Mouse (Mus musculus) lung, postnatal 14 days (tissue): ENCODE measurements around the gene F2rl1.

ENCODE experiments used
- DNase-seq: peaks from one replicate; pipeline ENCODE4 v3.0.0; 2021

Gene F2rl1

DNA sequence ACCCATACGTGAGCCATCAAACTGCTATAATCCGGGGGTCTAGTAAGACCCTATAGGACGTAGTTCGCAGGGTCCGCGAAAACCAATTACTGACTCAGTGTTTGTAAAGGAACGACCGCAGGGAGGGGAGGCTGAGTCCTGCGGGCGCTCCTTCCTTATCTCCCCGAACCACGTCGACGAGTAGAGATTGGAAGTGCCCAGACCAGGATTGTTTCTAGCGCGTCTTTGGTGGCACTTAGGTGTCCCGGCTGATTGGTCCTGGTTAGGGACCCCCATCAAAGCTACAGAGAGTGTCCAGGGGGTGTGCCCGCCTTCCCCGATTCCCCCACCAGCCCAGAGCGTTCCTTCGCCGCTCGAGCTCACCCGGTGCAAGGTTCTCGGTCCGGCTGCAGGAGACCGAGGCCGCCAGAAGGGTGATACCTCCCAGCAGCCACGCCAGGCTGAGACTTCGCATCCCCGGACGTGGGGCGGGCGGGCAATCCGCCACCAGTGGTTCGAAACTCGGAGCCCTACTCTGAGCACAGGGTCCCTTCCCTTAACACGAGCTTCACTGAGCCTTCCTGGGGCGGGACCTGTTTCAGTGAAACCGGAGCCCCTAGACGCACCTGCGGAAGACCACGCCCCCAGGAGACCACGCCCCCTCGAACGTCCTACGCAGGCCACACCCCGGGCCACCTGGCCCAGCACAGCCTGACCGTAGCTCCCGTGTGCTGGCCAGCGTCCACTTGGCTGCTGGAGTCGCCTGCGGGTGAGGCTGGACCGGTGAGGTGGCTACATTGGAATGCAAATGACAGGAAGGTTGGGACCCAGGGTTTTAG is at the start of gene F2rl1:
F2rl1 (minus strand) TSS at position 554 of the 818 bp plus-strand sequence.
- DNase-seq = peak; percentile 85

DNA sequence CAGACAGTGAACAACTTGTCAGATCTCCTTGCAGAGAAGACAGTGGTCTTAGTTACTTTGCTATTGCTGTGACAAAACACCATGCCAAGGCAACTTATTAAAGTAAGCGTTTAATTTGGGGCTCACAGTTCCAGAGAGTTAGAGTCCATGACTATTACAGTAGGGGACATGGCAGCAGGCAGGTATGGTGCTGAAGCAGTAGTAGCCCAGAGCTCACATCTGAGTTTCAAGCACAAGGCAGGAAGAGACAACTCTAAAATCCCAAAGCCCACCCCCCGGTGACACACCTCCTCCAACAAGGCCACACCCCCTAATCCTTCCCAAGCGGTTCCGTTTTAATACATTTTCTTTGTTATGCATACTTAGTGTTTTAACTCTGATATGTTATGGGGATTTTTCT is 45.9 kb upstream of the F2rl1 start:
- no peak for DNase-seq

GRCm38 (mm10) chr13:95569326-95569725 is 44.3 kb upstream of the F2rl1 start:
- no peak for DNase-seq

GRCm38 (mm10) chr13:95568336-95568735 is 43.3 kb upstream of the F2rl1 start:
- no peak for DNase-seq

- DNase-seq = no peak
These were observed 42.0 kb upstream of the F2rl1 start for GRCm38 (mm10) chr13:95566841-95567551.

- DNase-seq = peak; percentile 86
These were observed 38.7 kb upstream of the F2rl1 start for GRCm38 (mm10) chr13:95563693-95564092.

DNA sequence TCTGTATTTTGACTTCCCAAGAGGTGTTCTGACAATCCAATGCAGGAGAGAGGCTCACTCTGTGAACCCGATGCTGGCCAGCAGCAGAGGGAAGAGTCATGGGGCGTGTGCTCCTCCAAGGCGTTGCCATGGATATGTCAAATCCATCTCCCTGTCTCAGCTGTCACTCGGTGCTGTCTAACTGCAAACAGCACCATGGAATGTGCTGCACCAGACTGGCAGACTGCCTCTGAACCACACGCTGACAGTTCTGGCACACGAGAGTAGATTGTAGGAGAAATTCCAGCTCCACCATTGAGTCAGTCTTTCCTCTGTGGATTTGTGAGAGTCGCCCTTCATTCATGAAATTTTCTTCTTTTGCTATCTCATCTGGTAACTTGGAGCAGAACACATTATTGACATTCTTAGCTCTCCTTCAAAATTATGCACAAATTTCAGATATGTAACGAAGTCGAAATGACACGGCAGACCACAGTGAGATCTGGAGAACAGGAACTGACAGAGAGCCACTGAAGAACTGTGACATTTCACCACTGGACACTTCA is 38.1 kb upstream of the F2rl1 start:
- DNase-seq = no peak

- DNase-seq = no peak
These were observed 32.3 kb upstream of the F2rl1 start for GRCm38 (mm10) chr13:95557326-95557725.

- no peak for DNase-seq
These were observed 29.0 kb upstream of the F2rl1 start for GRCm38 (mm10) chr13:95553885-95554492.

GRCm38 (mm10) chr13:95550636-95551370 is 25.8 kb upstream of the F2rl1 start:
- no peak for DNase-seq

- DNase-seq = no peak
These were observed 24.4 kb upstream of the F2rl1 start for GRCm38 (mm10) chr13:95549421-95549820.

DNA sequence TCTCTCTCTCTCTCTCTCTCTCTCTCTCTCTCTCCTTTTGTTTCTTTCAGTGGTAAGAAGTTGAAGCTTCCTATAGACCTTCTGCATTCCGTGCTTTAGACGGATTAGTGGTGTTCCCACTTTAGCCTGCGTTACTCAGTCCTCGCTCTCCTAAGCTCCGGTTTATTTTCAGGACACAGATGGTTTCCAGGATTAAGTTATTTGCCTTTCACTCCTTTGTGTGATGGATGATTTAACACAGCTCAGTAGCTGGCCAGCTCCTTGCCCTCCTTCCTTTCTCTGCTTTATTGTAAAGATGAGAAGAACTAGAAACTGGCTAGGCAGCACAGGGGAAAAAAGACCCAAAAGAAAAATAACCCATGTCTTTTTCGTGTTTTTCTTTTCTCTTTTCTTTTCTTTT is 23.8 kb upstream of the F2rl1 start:
- DNase-seq = no peak

DNA sequence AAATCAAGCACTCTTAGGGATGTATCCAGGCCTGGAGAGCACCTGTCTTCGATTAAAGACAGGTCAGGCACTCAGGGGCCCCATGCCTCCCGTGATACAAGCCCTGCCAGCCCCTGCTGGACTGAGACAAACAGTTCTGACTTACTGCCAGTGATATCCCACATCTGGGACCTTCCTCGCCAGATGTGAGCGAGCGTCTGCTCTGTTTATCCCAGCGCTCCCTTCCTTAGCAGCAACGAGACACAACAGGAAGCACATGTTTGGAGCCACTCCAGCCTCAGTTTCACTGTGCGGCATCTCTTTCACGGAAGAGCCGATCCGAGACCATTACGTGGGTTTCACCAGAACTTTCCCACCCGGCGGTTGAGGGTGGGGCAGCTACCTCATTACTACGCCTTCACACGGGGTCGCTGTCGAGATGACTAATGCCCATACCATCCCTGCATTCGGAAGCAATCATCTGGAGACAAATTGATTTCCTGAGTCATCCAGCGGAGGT is 23.3 kb upstream of the F2rl1 start:
- peak; percentile 60 for DNase-seq

DNA sequence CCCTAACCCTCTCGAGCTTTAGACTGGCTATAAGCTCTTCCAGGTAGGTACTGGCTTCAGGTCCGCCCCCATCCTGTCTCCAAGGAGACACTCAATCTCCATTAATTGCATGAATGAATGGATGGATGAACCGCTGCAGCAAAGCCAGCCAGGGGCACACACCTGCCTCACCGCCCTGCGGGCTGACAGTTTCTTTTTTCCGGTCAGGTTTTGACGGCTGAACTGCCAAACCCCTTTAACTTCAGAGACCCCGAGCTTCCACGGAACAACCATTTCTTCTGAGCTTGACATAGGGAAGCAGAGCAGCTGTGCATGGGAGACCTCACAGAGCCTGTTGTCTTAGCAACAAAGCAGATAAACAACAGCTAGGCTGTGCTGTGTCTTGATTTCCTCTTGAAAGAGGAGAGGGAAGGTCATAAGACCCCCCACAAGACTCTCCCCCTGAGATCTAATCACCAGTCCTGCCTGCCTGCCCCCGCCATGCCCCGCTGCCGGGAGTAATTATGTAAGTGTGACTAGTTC is 22.1 kb upstream of the F2rl1 start:
- no peak for DNase-seq

GRCm38 (mm10) chr13:95546251-95546650 is 21.2 kb upstream of the F2rl1 start:
- no peak for DNase-seq

DNA sequence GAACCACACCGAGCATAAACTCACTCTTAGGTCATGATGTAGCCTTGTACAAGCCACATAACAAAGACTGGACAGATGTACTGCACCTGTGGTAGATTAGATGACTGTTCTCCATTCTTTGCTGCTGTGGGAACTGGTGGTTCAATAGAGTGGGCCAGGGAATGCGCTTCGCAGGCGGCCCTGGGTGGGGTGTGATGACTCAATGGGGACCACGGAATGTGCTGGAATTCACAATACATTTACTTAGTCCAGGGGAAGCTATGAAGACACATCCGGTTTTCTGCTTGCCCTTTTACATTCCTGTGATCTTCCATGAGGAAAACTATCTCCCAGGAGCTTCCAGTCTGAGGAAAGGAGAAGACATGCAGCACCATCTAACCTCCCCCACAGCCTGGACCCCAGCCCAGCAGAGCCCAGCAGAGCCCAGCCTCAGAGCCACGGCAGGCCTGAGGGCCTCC is 20.7 kb upstream of the F2rl1 start:
- no peak for DNase-seq

GRCm38 (mm10) chr13:95538021-95538420 is 13.0 kb upstream of the F2rl1 start:
- DNase-seq = no peak

DNA sequence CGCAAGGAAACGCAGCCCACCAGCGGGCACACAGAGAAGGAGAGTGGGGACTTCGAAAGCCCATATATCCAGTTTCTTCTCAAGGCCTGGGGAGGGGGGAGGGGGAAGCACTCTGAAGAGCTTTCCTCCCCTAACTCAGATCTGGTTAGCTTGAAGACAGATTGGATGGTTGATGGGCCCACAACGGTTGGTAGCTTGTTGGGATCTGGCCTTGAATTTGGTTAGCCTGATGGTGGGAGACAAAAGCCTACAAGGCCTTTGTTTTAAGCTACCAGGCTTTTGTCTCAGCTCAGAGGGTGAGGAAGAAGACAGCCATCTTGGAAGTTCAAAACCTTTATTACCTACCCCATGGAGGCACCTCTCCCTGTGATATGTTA is 11.1 kb upstream of the F2rl1 start:
- no peak for DNase-seq

DNA sequence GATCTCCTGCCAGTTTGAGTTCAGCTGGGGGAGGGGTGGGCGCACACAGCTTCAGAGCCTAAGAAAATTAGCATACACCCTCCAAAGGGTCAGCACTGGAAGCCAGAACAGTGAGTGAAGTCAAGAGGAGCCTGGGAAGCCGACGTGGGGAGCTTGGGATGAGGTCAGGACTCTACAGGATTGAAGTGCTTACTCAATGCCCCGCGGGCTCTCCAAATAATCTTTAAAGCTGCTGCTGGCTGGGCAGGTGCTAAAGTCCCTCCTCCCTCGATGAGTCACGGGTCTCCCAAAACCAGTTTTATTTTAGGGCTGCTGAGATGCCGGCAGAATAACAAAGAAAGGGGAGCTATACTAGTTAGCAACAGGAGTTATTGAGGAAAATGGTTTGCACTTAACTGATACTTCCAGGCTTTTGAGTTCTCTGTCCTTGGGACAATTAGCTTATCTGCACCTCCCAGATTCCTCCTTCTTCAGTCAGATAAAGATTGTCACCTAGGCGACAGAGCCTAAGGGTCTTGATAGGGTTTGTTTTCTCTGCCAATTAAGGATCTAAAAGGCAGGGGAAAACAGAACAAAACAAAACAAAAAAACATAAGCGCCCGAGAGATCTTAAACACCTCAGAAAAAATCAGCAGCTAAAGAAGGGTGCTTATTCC is 10.6 kb upstream of the F2rl1 start:
- DNase-seq = peak; percentile 39

DNA sequence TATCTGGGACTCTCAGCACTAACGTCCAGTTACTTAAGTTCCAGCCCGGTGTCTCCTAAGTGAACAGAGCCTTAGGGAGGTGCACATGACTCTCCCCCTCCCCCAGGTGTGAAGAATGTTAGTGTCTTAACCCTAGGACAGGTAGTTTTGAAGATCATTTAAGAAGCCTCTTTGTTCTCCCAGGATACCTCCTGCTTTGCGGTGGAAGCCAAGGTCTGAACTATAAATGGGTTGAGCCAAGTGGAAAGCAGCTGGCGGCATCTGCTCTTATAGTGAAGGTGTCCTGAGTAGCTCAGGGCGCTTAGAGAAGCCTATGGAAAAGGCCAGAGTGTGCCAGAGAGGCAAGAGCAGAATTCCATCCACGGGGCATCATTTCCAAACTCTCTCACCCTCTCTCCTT is 10.0 kb upstream of the F2rl1 start:
- DNase-seq = no peak

GRCm38 (mm10) chr13:95534131-95534561 is 9.1 kb upstream of the F2rl1 start:
- DNase-seq = no peak

DNA sequence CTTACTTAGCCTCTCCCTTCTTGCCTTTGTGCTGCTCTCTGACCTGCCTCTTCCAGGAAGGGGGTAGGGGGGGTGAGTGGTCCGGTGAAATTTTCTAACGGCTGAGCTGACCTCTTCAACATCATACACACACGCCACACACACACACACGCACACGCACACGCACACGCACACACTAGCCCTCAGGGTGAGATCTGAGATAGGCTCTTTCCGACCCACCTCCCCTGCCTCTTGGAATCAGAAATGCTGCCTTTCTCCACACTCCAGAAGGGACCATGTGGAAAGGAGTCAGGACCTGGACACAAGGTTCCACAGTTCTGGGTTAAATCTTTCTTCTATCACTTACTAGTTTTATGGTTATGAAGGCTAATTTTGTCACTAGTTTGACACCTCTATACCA is 8.6 kb upstream of the F2rl1 start:
- DNase-seq = no peak
